Mouse (Mus musculus) lung, embryonic 16.5 days (tissue): ENCODE data around the gene Gys1. TPM values are rescaled to one million over a fixed set of nuclear protein-coding genes. Genes with fewer than 3 reads are reported as not detected.
"Not testable (repeated sequence)": the region's sequence is repeated elsewhere in the genome, so short reads cannot be mapped to it uniquely, and the experiment has no call there.

Experiments used
- ATAC-seq: fragments of 200-750 bp; cut with Nextera tagmentation; 2 replicates; pipeline ENCODE4 v1.8.0; 2017; ENCODE audit warnings: low read depth, mild to moderate bottlenecking, moderate library complexity
- H3K27ac ChIP-seq: fragments of 300-500 bp; sonication (generic); 2 replicates; pipeline ENCODE4 v1.5.1; 2014; ENCODE audit warnings: mild to moderate bottlenecking, control low read depth, low read length
- H3K27me3 ChIP-seq: fragments of 300-500 bp; sonication (generic); 2 replicates; pipeline ENCODE4 v1.6.1; 2014; ENCODE audit warnings: low read depth, low read length, mixed read lengths; ENCODE audit not compliant: control insufficient read depth, insufficient read depth
- H3K36me3 ChIP-seq: fragments of 300-500 bp; sonication (generic); 2 replicates; pipeline ENCODE4 v1.6.1; 2014; ENCODE audit warnings: low read length; ENCODE audit not compliant: control insufficient read depth, insufficient read depth
- H3K4me1 ChIP-seq: fragments of 300-500 bp; sonication (generic); replicated peaks from 2 replicates; pipeline ENCODE4 v1.6.1; 2014; ENCODE audit warnings: low read length, mixed read lengths; ENCODE audit not compliant: control insufficient read depth, insufficient read depth
- H3K4me2 ChIP-seq: fragments of 300-500 bp; sonication (generic); 2 replicates; pipeline ENCODE4 v1.6.1; 2014; ENCODE audit warnings: low read depth, low read length, control low read depth
- H3K4me3 ChIP-seq: fragments of 300-500 bp; sonication (generic); 2 replicates; pipeline ENCODE4 v1.5.1; 2014; ENCODE audit warnings: mild to moderate bottlenecking, low read length, control low read depth
- H3K9ac ChIP-seq: fragments of 300-500 bp; sonication (generic); 2 replicates; pipeline ENCODE4 v1.6.1; 2014; ENCODE audit warnings: low read length, control low read depth
- H3K9me3 ChIP-seq: fragments of 300-500 bp; sonication (generic); 2 replicates; pipeline ENCODE4 v1.6.1; 2016; ENCODE audit warnings: low read length; ENCODE audit not compliant: control insufficient read depth
- WGBS: fragments of 180-500 bp; shearing (Covaris S2); extraction: QIAGEN DNeasy Blood & Tissue Kit; methylation state at CpG from one replicate; pipeline ENCODE4 v1.1.7; 2014; 5-methylcytosine and 5-hydroxymethylcytosine counted together
- polyA plus RNA-seq: library from polyadenylated mRNA; unstranded; fragments of >200 nt; fragmentation: Nextera tagmentation; extraction: Ambion mirVana; gene quantifications from 2 replicates; pipeline ENCODE4 v1.2.1, GENCODE M21; 2015

Gys1 gene
- polyA plus RNA-seq, 1 experiment from 2014 or later = 53.8 TPM

GRCm38 (mm10) chr7:45460860-45461314, 26.2 kb downstream of the Gys1 start:
- WGBS = 6% methylated on average over 13 of the region's 13 CpGs
- peak; percentile 26; the same call in 1 of the 2 replicates for ATAC-seq
- peak overlapping the region; percentile 63 for H3K9ac ChIP-seq

GRCm38 (mm10) chr7:45461326-45461725, 26.7 kb downstream of the Gys1 start:
- H3K27me3 ChIP-seq = no peaks in the 10 kb centered on the region
- no peaks in the 10 kb centered on the region for H3K9me3 ChIP-seq
- H3K27ac ChIP-seq = peak overlapping the region; percentile 93
- no peak for ATAC-seq
- H3K4me1 ChIP-seq = peaks cover 43% of the 10 kb centered on the region
- no peak overlapping the region for H3K4me2 ChIP-seq
- 48% methylated on average over 5 of the region's 5 CpGs for WGBS
- no peak overlapping the region for H3K4me3 ChIP-seq
- peaks cover 29% of the 10 kb centered on the region for H3K36me3 ChIP-seq
- peak overlapping the region; percentile 63 for H3K9ac ChIP-seq

More at GRCm38 (mm10) chr7:45460860-45461314, 26.2 kb downstream of the Gys1 start:
- H3K36me3 ChIP-seq = peaks cover 29% of the 10 kb centered on the region
- H3K4me3 ChIP-seq = peak overlapping the region; percentile 50
- no peaks in the 10 kb centered on the region for H3K9me3 ChIP-seq
- no peaks in the 10 kb centered on the region for H3K27me3 ChIP-seq
- peaks cover 39% of the 10 kb centered on the region for H3K4me1 ChIP-seq
- peak overlapping the region; percentile 63 for H3K4me2 ChIP-seq
- peak overlapping the region; percentile 93 for H3K27ac ChIP-seq

- Histone ChIP-seq H3K4me3 (no peak overlapping the region), H3K36me3 (peaks cover 29% of the 10 kb centered on the region), H3K9me3 (no peaks in the 10 kb centered on the region), H3K4me1 (peaks cover 39% of the 10 kb centered on the region), H3K27me3 (no peaks in the 10 kb centered on the region), H3K4me2 (no peak overlapping the region), H3K27ac (peak overlapping the region; percentile 93), H3K9ac (0 out of 2 replicates have a peak overlapping the region, but pooled peaks have one; percentile 21)
- WGBS = 89% methylated on average over 4 of the region's 4 CpGs
- ATAC-seq = no peak
Observed at GRCm38 (mm10) chr7:45461781-45462180, 27.1 kb downstream of the Gys1 start.

GRCm38 (mm10) chr7:45462325-45462724, 27.7 kb downstream of the Gys1 start:
- no peak for ATAC-seq
- Histone ChIP-seq H3K4me2 (no peak overlapping the region), H3K27ac (no peak overlapping the region), H3K36me3 (peaks cover 25% of the 10 kb centered on the region), H3K4me3 (no peak overlapping the region), H3K9ac (no peak overlapping the region), H3K4me1 (peaks cover 38% of the 10 kb centered on the region), H3K9me3 (no peaks in the 10 kb centered on the region), H3K27me3 (no peaks in the 10 kb centered on the region)
- 81% methylated on average over 4 of the region's 4 CpGs for WGBS

GRCm38 (mm10) chr7:45462868-45463267, 28.2 kb downstream of the Gys1 start:
- H3K4me2 ChIP-seq = not testable (repeated sequence)

GRCm38 (mm10) chr7:45463987-45464778, 29.5 kb downstream of the Gys1 start:
- H3K9me3 ChIP-seq = no peaks in the 10 kb centered on the region
- H3K4me1 ChIP-seq = peaks cover 27% of the 10 kb centered on the region
- H3K27ac ChIP-seq = no peak overlapping the region
- H3K9ac ChIP-seq = no peak overlapping the region
- no peaks in the 10 kb centered on the region for H3K27me3 ChIP-seq
- H3K4me2 ChIP-seq = no peak overlapping the region
- peaks cover 16% of the 10 kb centered on the region for H3K36me3 ChIP-seq
- no peak for ATAC-seq
- 91% methylated on average over 7 of the region's 7 CpGs for WGBS
- H3K4me3 ChIP-seq = no peak overlapping the region

More at GRCm38 (mm10) chr7:45462868-45463267, 28.2 kb downstream of the Gys1 start:
- not testable (repeated sequence) for H3K4me3 ChIP-seq, H3K9ac ChIP-seq, ATAC-seq, H3K9me3 ChIP-seq, H3K27me3 ChIP-seq, H3K27ac ChIP-seq
- Histone ChIP-seq H3K4me1 (peaks cover 33% of the 10 kb centered on the region), H3K36me3 (peaks cover 21% of the 10 kb centered on the region)
- 76% methylated on average over 4 of the region's 4 CpGs for WGBS

GRCm38 (mm10) chr7:45465112-45465511, 30.5 kb downstream of the Gys1 start:
- no peak overlapping the region for H3K27ac ChIP-seq
- H3K9ac ChIP-seq = no peak overlapping the region
- H3K4me3 ChIP-seq = no peak overlapping the region
- 92% methylated on average over 12 of the region's 12 CpGs for WGBS
- H3K4me1 ChIP-seq = peaks cover 25% of the 10 kb centered on the region
- no peak for ATAC-seq
- no peak overlapping the region for H3K4me2 ChIP-seq
- no peaks in the 10 kb centered on the region for H3K9me3 ChIP-seq
- no peaks in the 10 kb centered on the region for H3K27me3 ChIP-seq
- peaks cover 16% of the 10 kb centered on the region for H3K36me3 ChIP-seq

GRCm38 (mm10) chr7:45465549-45465948, 30.9 kb downstream of the Gys1 start:
- Histone ChIP-seq H3K36me3 (peaks cover 16% of the 10 kb centered on the region), H3K4me1 (peaks cover 20% of the 10 kb centered on the region), H3K4me3 (peak overlapping the region; percentile 84), H3K27ac (no peak overlapping the region), H3K27me3 (no peaks in the 10 kb centered on the region), H3K4me2 (peak overlapping the region; percentile 85), H3K9ac (no peak overlapping the region; the same call in 1 of the 2 replicates), H3K9me3 (no peaks in the 10 kb centered on the region)
- WGBS = 71% methylated on average over 9 of the region's 9 CpGs
- no peak for ATAC-seq

- H3K9me3 ChIP-seq = no peaks in the 10 kb centered on the region
- peaks cover 14% of the 10 kb centered on the region for H3K4me1 ChIP-seq
- peak within 1 kb of the TSS; percentile 73 for H3K27ac ChIP-seq
- peaks cover 16% of the 10 kb centered on the region for H3K36me3 ChIP-seq
- under 1% methylated on average over 58 of the region's 58 CpGs for WGBS
- peak within 1 kb of the TSS; percentile 85 for H3K4me2 ChIP-seq
- peak within 1 kb of the TSS; percentile 84 for H3K4me3 ChIP-seq
- H3K27me3 ChIP-seq = no peaks in the 10 kb centered on the region
- peak within 1 kb of the TSS; percentile 84 for H3K9ac ChIP-seq
- ATAC-seq = peak; percentile 87
Observed at GRCm38 (mm10) chr7:45466283-45467089, 31.8 kb downstream of the Gys1 start, which contains the start of gene Bax. Gene Bax, minus strand, starts transcription at chr7:45466898.
